Mouse (Mus musculus) MEL (cell line): ENCODE measurements at regions not wholly inside any gene's neighbourhood (a gene's known extent, or its start where the extent isn't known, plus 50 kb on each side); places are given as distances from the start of the nearest gene placed in this dataset.

ENCODE experiments used
- DNase-seq: peaks from one replicate; pipeline ENCODE4 v3.0.0; 2011; ENCODE audit warnings: low read depth, low spot score
- H3K27ac ChIP-seq: 2 replicates; pipeline ENCODE4 v1.5.1; 2012; ENCODE audit warnings: low read depth, mild to moderate bottlenecking, control low read depth, low read length, moderate library complexity; ENCODE audit not compliant: control insufficient read depth
- H3K27me3 ChIP-seq, 2 experiments: fragments of 150-350 bp in 1 of 2; sonication (generic) in 1 of 2; 2 replicates each; pipeline ENCODE4 v1.6.1; 2012; ENCODE audit warnings: low read length in 2 of 2, mild to moderate bottlenecking in 2 of 2, improper control_type of control experiment in 1 of 2, moderate library complexity in 1 of 2; ENCODE audit not compliant: insufficient read depth in 2 of 2, control insufficient read depth in 1 of 2
- H3K36me3 ChIP-seq, 2 experiments: 2 replicates each; pipeline ENCODE4 v1.6.1; 2012 to 2014; ENCODE audit warnings: low read length in 2 of 2, improper control_type of control experiment in 1 of 2, inconsistent platforms in 1 of 2, mild to moderate bottlenecking in 1 of 2; ENCODE audit not compliant: insufficient read depth in 2 of 2, control insufficient read depth in 1 of 2
- H3K4me1 ChIP-seq, 2 experiments: fragments of 150-350 bp in 1 of 2; sonication (generic) in 1 of 2; 2 replicates each; pipeline ENCODE4 v1.6.1; 2012; ENCODE audit warnings: low read length in 2 of 2, improper control_type of control experiment in 1 of 2, mild to moderate bottlenecking in 1 of 2; ENCODE audit not compliant: insufficient read depth in 2 of 2, control insufficient read depth in 1 of 2
- H3K4me3 ChIP-seq, 2 experiments: fragments of 150-350 bp in 1 of 2; sonication (generic) in 1 of 2; 2 replicates each; pipeline ENCODE4 v1.5.1; 2012; ENCODE audit warnings: low read depth in 2 of 2, low read length in 2 of 2, mild to moderate bottlenecking in 2 of 2, moderate library complexity in 2 of 2, control low read depth in 1 of 2, improper control_type of control experiment in 1 of 2; ENCODE audit not compliant: control insufficient read depth in 1 of 2, insufficient read depth in 1 of 2
- H3K79me2 ChIP-seq: 2 replicates; pipeline ENCODE4 v1.6.1; 2012; ENCODE audit warnings: mild to moderate bottlenecking, low read length, moderate library complexity; ENCODE audit not compliant: control insufficient read depth, poor library complexity, insufficient read depth
- H3K9ac ChIP-seq: 2 replicates; pipeline ENCODE4 v1.6.1; 2012; ENCODE audit warnings: low read depth, mild to moderate bottlenecking, control low read depth, low read length, moderate library complexity; ENCODE audit not compliant: control insufficient read depth, poor library complexity, severe bottlenecking
- H3K9me3 ChIP-seq: fragments of 150-350 bp; sonication (generic); replicated peaks from 2 replicates; pipeline ENCODE4 v1.6.1; 2012; ENCODE audit warnings: mild to moderate bottlenecking, low read length, improper control_type of control experiment, moderate library complexity; ENCODE audit not compliant: insufficient read depth
- CHD2 ChIP-seq: IDR thresholded peaks from 2 replicates; pipeline ENCODE4 v1.6.1; 2011; ENCODE audit warnings: low read length, improper control_type of control experiment
- E2F4 ChIP-seq: IDR thresholded peaks from 2 replicates; pipeline ENCODE4 v1.6.1; 2011; ENCODE audit warnings: low read depth, low read length, improper control_type of control experiment, borderline replicate concordance
- ELF1 ChIP-seq: IDR thresholded peaks from 2 replicates; pipeline ENCODE4 v1.6.1; 2014; ENCODE audit warnings: low read depth, mild to moderate bottlenecking, inconsistent platforms, low read length, improper control_type of control experiment, moderate library complexity
- GATA1 ChIP-seq: IDR thresholded peaks from 2 replicates; pipeline ENCODE4 v1.6.1; 2011; ENCODE audit warnings: low read depth, low read length, improper control_type of control experiment
- HCFC1 ChIP-seq: IDR thresholded peaks from 2 replicates; pipeline ENCODE4 v1.6.1; 2012; ENCODE audit warnings: low read depth, mild to moderate bottlenecking, inconsistent platforms, low read length, improper control_type of control experiment, moderate library complexity
- JUND ChIP-seq: IDR thresholded peaks from 2 replicates; pipeline ENCODE4 v1.6.1; 2011; ENCODE audit warnings: low read depth, mild to moderate bottlenecking, improper control_type of control experiment, low read length
- MAFK ChIP-seq: IDR thresholded peaks from 2 replicates; pipeline ENCODE4 v1.6.1; 2011; ENCODE audit warnings: low read depth, mild to moderate bottlenecking, low read length, improper control_type of control experiment, borderline replicate concordance
- MAX ChIP-seq: IDR thresholded peaks from 2 replicates; pipeline ENCODE4 v1.6.1; 2011; ENCODE audit warnings: low read length, improper control_type of control experiment
- MAZ ChIP-seq: IDR thresholded peaks from 2 replicates; pipeline ENCODE4 v1.6.1; 2012; ENCODE audit warnings: low read depth, mild to moderate bottlenecking, inconsistent platforms, low read length, improper control_type of control experiment
- MEF2A ChIP-seq: IDR thresholded peaks from 2 replicates; pipeline ENCODE4 v1.6.1; 2014; ENCODE audit warnings: low read depth, mild to moderate bottlenecking, inconsistent platforms, low read length, improper control_type of control experiment; ENCODE audit not compliant: poor library complexity, insufficient replicate concordance, severe bottlenecking; ENCODE audit errors: extremely low read depth
- MXI1 ChIP-seq: IDR thresholded peaks from 2 replicates; pipeline ENCODE4 v1.6.1; 2011; ENCODE audit warnings: mild to moderate bottlenecking, low read depth, low read length, improper control_type of control experiment
- MYC ChIP-seq: IDR thresholded peaks from 2 replicates; pipeline ENCODE4 v1.6.1; 2011; ENCODE audit warnings: low read depth, mild to moderate bottlenecking, low read length, improper control_type of control experiment, moderate library complexity
- NELFE ChIP-seq: IDR thresholded peaks from 2 replicates; pipeline ENCODE4 v1.6.1; 2011; ENCODE audit warnings: low read depth, low read length, improper control_type of control experiment
- NRF1 ChIP-seq: IDR thresholded peaks from 2 replicates; pipeline ENCODE4 v1.6.1; 2014; ENCODE audit warnings: low read depth, mild to moderate bottlenecking, inconsistent platforms, low read length, improper control_type of control experiment, moderate library complexity; ENCODE audit not compliant: poor library complexity, insufficient read depth, severe bottlenecking
- POLR2AphosphoS5 ChIP-seq: IDR thresholded peaks from 2 replicates; pipeline ENCODE4 v1.6.1; 2012; ENCODE audit warnings: low read depth, borderline replicate concordance, mild to moderate bottlenecking, inconsistent platforms, low read length, moderate library complexity, mixed read lengths
- RCOR1 ChIP-seq: IDR thresholded peaks from 2 replicates; pipeline ENCODE4 v1.6.1; 2012; ENCODE audit warnings: low read depth, mild to moderate bottlenecking, inconsistent platforms, low read length, improper control_type of control experiment
- TBP ChIP-seq: IDR thresholded peaks from 2 replicates; pipeline ENCODE4 v1.8.0; 2011; ENCODE audit warnings: low read depth, low read length, improper control_type of control experiment
- USF2 ChIP-seq, 2 experiments: IDR thresholded peaks; 2 replicates each; pipeline ENCODE4 v1.6.1; 2011 to 2012; ENCODE audit warnings: improper control_type of control experiment in 2 of 2, low read length in 2 of 2, borderline replicate concordance in 1 of 2, inconsistent platforms in 1 of 2, low read depth in 1 of 2, mild to moderate bottlenecking in 1 of 2; ENCODE audit not compliant: insufficient read depth in 1 of 2
- ZMIZ1 ChIP-seq: IDR thresholded peaks from 2 replicates; pipeline ENCODE4 v1.6.1; 2012; ENCODE audit warnings: low read depth, mild to moderate bottlenecking, inconsistent platforms, low read length, improper control_type of control experiment, moderate library complexity

DNA sequence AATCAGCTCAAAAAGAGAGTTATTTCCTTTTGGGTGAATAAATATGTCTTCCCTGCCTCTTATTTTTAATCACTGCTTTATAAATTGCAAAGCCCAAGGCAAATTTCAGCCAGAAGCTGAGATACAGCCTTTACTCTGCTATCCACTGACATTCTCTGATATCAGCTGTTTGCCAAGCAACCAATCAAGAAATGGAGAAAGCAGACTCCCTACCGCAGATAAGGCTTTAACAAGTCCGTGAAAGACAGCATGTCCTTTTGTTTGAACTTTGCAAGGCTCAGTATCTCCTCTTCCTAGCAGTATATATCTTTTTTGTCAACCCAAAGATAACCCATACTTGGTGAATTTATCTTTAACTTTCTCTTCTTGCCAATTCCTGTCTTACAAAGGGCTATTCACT lies 236.6 kb downstream of the Gm11146 start:
- H3K9me3 ChIP-seq = no peaks in the 10 kb centered on the region
- H3K36me3 ChIP-seq = no peaks in the 10 kb centered on the region
- DNase-seq = peak; percentile 5
- no peaks in the 10 kb centered on the region for H3K4me1 ChIP-seq
- no peak overlapping the region for H3K9ac ChIP-seq
- TF ChIP-seq NRF1 = no peak
- TF ChIP-seq NELFE = no peak
- TF ChIP-seq USF2 (IDR thresholded peaks at IDR 0.05; ENCODE audit: borderline replicate concordance in 1 of 2, insufficient read depth in 1 of 2, low read depth in 1 of 2, low read length in 2 of 2) = no peak
- no peak for TF ChIP-seq RCOR1
- TF ChIP-seq TBP = no peak
- TF ChIP-seq HCFC1 = no peak
- TF ChIP-seq MEF2A = no peak
- TF ChIP-seq E2F4 = no peak
- no peak for TF ChIP-seq MXI1
- TF ChIP-seq MAX = no peak
- H3K79me2 ChIP-seq = no peaks in the 10 kb centered on the region
- H3K27ac ChIP-seq = no peak overlapping the region
- no peak overlapping the region for H3K4me3 ChIP-seq
- no peaks in the 10 kb centered on the region for H3K27me3 ChIP-seq

DNA sequence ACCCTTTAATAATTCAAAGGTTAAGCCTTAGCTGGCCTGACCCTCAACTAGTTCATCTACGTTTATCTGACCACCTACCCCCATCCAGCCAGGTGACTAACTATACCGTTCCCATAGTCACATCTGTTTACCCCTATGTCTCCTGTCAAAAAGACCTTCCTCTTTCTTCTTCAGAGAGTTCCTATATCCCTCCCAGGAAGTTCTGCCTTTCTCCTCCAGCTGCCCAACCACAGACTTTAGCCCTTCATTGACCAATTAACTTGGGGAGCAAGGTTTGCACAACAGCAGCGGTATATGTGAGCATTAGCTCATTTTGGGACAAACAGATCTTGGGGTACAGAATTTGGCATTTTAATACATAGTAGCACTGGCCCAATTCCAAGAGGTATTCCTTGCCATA lies 237.5 kb downstream of the Gm11146 start:
- TF ChIP-seq TBP (no peak), JUND (no peak), ZMIZ1 (no peak), MAZ (no peak)
- DNase-seq = no peak
- no peaks in the 10 kb centered on the region for H3K79me2 ChIP-seq

DNA sequence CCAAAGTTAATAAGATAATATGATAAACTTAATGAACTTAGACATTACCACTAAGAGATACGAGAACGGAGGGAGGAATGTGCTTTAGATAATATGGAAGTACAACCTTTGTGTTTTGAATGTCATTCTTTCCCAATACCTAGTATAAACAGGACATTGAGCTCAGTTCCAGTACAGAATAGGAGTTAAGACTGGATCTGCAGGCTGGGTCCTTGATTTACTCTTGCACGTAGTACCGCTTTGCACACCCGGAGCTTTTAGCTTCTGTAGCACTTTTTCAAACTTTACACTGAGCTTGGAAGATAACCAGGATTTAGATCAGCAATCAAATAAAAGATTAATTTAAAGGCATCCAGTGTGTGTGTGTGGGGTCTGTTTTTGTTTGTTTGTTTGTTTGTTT lies 242.7 kb downstream of the Gm11146 start:
- Histone ChIP-seq H3K79me2 (no peaks in the 10 kb centered on the region), H3K27me3 (no peaks in the 10 kb centered on the region), H3K36me3 (no peaks in the 10 kb centered on the region), H3K4me1 (no peaks in the 10 kb centered on the region), H3K4me3 (no peak overlapping the region), H3K9ac (no peak overlapping the region), H3K9me3 (no peaks in the 10 kb centered on the region), H3K27ac (no peak overlapping the region)
- no peak for DNase-seq
- no peak for TF ChIP-seq NRF1
- TF ChIP-seq JUND = no peak
- TF ChIP-seq GATA1 = no peak
- TF ChIP-seq MAFK = no peak
- no peak for TF ChIP-seq TBP
- no peak for TF ChIP-seq POLR2AphosphoS5
- no peak for TF ChIP-seq ELF1
- no peak for TF ChIP-seq MYC
- TF ChIP-seq MEF2A = no peak
- no peak for TF ChIP-seq CHD2

More for the DNA sequence above, 237.5 kb downstream of the Gm11146 start:
- no peak overlapping the region for H3K9ac ChIP-seq
- no peaks in the 10 kb centered on the region for H3K4me1 ChIP-seq
- H3K27me3 ChIP-seq = no peaks in the 10 kb centered on the region
- no peaks in the 10 kb centered on the region for H3K9me3 ChIP-seq
- no peak overlapping the region for H3K4me3 ChIP-seq
- H3K36me3 ChIP-seq = no peaks in the 10 kb centered on the region
- no peak overlapping the region for H3K27ac ChIP-seq
